Mouse (Mus musculus): Measurements from ENCODE around the gene Adgrg5. TPM values are rescaled to one million over a fixed set of nuclear protein-coding genes. Genes with fewer than 3 reads are reported as not detected.

Gene Adgrg5
- polyA plus RNA-seq, 1 experiment from 2014 or later = 1.4 TPM

DNA sequence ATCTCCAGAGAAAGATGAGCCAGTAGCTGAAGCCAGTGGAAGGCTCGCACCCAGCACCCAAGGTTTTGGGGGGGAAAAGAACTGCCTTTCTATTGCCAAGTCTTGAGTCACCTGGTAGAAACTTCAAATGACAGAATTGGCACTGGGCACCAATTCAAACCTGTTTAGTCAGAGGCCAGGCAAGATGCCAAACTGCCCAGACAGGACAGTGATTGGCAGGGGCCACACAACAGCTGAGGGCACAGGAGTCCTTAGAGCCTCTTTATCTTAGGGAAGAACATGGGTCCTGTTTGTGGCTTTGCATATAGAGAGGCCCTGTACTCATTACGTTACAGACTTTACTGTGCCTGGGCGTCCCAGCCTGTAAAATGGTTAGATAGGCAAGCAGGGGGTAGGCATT lies 44.1 kb downstream of the Adgrg5 start:
- ATAC-seq (replicated peaks; ENCODE audit: extremely low read depth, insufficient read depth, low FRiP score) = peak; percentile 30; the same call in 1 of the 2 replicates
- Histone ChIP-seq H3K4me2 (ENCODE audit: low read depth, low read length) (no peak overlapping the region), H3K9ac (ENCODE audit: low read length) (no peak overlapping the region), H3K9me3 (replicated peaks; ENCODE audit: control insufficient read depth, low read length) (no peaks in the 10 kb centered on the region), H3K36me3 (ENCODE audit: control insufficient read depth, insufficient read depth) (no peaks in the 10 kb centered on the region), H3K4me1 (ENCODE audit: control insufficient read depth, insufficient read depth, low read length) (peaks cover 5% of the 10 kb centered on the region; the same call in 1 of the 2 replicates), H3K4me3 (ENCODE audit: low read length) (no peak overlapping the region), H3K27me3 (ENCODE audit: control insufficient read depth, insufficient read depth, low read length) (no peaks in the 10 kb centered on the region), H3K27ac (ENCODE audit: low read length) (no peak overlapping the region)
- 55% methylated on average over 3 of the region's 3 CpGs for WGBS

GRCm38 (mm10) chr8:94973270-94973669 lies 49.8 kb downstream of the Adgrg5 start:
- H3K36me3 ChIP-seq (ENCODE audit: control insufficient read depth, insufficient read depth) = no peaks in the 10 kb centered on the region
- peaks cover 5% of the 10 kb centered on the region for H3K27me3 ChIP-seq (ENCODE audit: control insufficient read depth, insufficient read depth, low read length)
- no peak for ATAC-seq (replicated peaks; ENCODE audit: extremely low read depth, insufficient read depth, low FRiP score)
- no peak overlapping the region for H3K4me2 ChIP-seq (ENCODE audit: low read depth, low read length)
- no peak overlapping the region for H3K9ac ChIP-seq (ENCODE audit: low read length)
- H3K27ac ChIP-seq (ENCODE audit: low read length) = no peak overlapping the region
- no peaks in the 10 kb centered on the region for H3K9me3 ChIP-seq (replicated peaks; ENCODE audit: control insufficient read depth, low read length)
- peaks cover 7% of the 10 kb centered on the region for H3K4me1 ChIP-seq (ENCODE audit: control insufficient read depth, insufficient read depth, low read length)
- 85% methylated on average over 9 of the region's 9 CpGs for WGBS
- H3K4me3 ChIP-seq (ENCODE audit: low read length) = no peak overlapping the region

DNA sequence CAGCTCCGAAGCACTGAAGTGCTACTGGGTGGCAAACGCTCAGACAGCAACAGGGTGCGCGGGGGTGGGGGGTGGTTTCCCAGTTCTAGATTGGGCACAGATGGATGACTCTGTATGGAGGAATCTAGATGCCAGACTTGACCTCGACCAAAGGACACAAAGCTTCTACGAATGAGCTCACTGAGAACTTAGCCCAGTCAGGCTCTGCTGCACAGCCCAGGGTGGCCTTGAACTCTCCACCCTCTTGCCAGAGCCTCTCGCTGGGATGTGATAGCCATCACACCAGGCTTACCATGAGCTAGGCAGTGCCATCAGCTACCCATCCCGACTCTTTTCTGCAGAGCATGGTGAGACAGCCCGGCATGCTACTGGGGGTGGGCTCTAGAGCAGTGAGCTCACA lies 50.3 kb downstream of the Adgrg5 start:
- Histone ChIP-seq H3K9me3 (replicated peaks; ENCODE audit: control insufficient read depth, low read length) (no peaks in the 10 kb centered on the region), H3K4me2 (ENCODE audit: low read depth, low read length) (no peak overlapping the region), H3K27me3 (ENCODE audit: control insufficient read depth, insufficient read depth, low read length) (peaks cover 6% of the 10 kb centered on the region), H3K4me3 (ENCODE audit: low read length) (no peak overlapping the region), H3K9ac (ENCODE audit: low read length) (no peak overlapping the region), H3K36me3 (ENCODE audit: control insufficient read depth, insufficient read depth) (no peaks in the 10 kb centered on the region), H3K4me1 (ENCODE audit: control insufficient read depth, insufficient read depth, low read length) (peaks cover 7% of the 10 kb centered on the region), H3K27ac (ENCODE audit: low read length) (no peak overlapping the region)
- ATAC-seq (replicated peaks; ENCODE audit: extremely low read depth, insufficient read depth, low FRiP score) = no peak
- WGBS = 73% methylated on average over 9 of the region's 9 CpGs

DNA sequence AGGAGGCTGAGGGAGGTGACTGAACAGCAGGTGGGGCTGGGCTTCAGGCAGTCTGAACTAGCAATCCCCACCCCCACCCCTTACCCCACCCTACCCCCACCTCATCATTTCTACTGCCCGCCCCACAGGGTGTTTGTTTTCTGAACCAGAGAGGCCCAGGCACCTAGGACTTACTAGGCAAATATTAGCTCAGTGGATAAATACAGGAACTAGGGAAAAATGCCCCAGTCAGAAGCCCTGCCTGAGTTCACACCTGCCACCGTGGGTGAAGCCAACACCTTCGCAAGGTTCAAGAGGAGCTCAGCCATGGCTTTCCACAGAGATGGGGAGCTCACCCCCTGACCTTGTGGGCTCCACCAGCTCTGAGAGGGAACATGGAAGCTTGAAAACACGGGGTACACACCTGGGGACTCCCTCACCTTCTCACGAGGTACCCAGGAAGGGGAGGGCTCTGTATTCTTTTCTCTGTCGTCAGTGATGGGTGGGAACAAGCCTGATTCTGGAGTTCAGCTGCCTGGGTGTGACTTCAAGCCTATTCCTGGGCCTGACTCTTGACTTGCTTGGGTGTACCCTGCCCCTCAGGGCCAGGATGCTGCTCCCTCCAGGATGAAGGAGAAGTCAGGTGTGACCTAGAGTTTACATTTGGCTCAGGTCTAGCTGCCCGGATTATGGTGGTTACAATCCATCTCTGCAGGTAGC lies 51.1 kb downstream of the Adgrg5 start, which contains the start of gene Adgrg1:
TSS of gene Adgrg1 (plus strand) at position 285 of the 699 bp plus-strand sequence.
- H3K27me3 ChIP-seq (ENCODE audit: control insufficient read depth, insufficient read depth, low read length) = peaks cover 6% of the 10 kb centered on the region
- WGBS = 41% methylated on average over 7 of the region's 7 CpGs
- H3K27ac ChIP-seq (ENCODE audit: low read length) = no peak within 1 kb of the TSS
- H3K36me3 ChIP-seq (ENCODE audit: control insufficient read depth, insufficient read depth) = no peaks in the 10 kb centered on the region
- no peak within 1 kb of the TSS for H3K4me2 ChIP-seq (ENCODE audit: low read depth, low read length)
- H3K4me3 ChIP-seq (ENCODE audit: low read length) = no peak within 1 kb of the TSS
- H3K4me1 ChIP-seq (ENCODE audit: control insufficient read depth, insufficient read depth, low read length) = peaks cover 7% of the 10 kb centered on the region
- ATAC-seq (replicated peaks; ENCODE audit: extremely low read depth, insufficient read depth, low FRiP score) = no peak
- H3K9me3 ChIP-seq (replicated peaks; ENCODE audit: control insufficient read depth, low read length) = no peaks in the 10 kb centered on the region
- H3K9ac ChIP-seq (ENCODE audit: low read length) = no peak within 1 kb of the TSS

- no peaks in the 10 kb centered on the region for H3K36me3 ChIP-seq (ENCODE audit: control insufficient read depth, insufficient read depth)
- peak overlapping the region; percentile 43 for H3K4me3 ChIP-seq (ENCODE audit: low read length)
- peak overlapping the region; percentile 63 for H3K9ac ChIP-seq (ENCODE audit: low read length)
- no peaks in the 10 kb centered on the region for H3K9me3 ChIP-seq (replicated peaks; ENCODE audit: control insufficient read depth, low read length)
- H3K27ac ChIP-seq (ENCODE audit: low read length) = peak overlapping the region; percentile 59; the same call in 1 of the 2 replicates
- 16% methylated on average over 17 of the region's 17 CpGs for WGBS
- H3K27me3 ChIP-seq (ENCODE audit: control insufficient read depth, insufficient read depth, low read length) = peaks cover 6% of the 10 kb centered on the region
- peak; percentile 28; the same call in 1 of the 2 replicates for ATAC-seq (replicated peaks; ENCODE audit: extremely low read depth, insufficient read depth, low FRiP score)
- H3K4me1 ChIP-seq (ENCODE audit: control insufficient read depth, insufficient read depth, low read length) = peaks cover 15% of the 10 kb centered on the region
- peak overlapping the region; percentile 58 for H3K4me2 ChIP-seq (ENCODE audit: low read depth, low read length)
Measured at GRCm38 (mm10) chr8:94976651-94977417, 53.3 kb downstream of the Adgrg5 start.

- H3K9me3 ChIP-seq (replicated peaks; ENCODE audit: control insufficient read depth, low read length) = no peaks in the 10 kb centered on the region
- H3K36me3 ChIP-seq (ENCODE audit: control insufficient read depth, insufficient read depth) = no peaks in the 10 kb centered on the region
- H3K27ac ChIP-seq (ENCODE audit: low read length) = no peak overlapping the region
- peaks cover 20% of the 10 kb centered on the region for H3K4me1 ChIP-seq (ENCODE audit: control insufficient read depth, insufficient read depth, low read length)
- H3K27me3 ChIP-seq (ENCODE audit: control insufficient read depth, insufficient read depth, low read length) = peaks cover 6% of the 10 kb centered on the region
- WGBS = 44% methylated on average over 9 of the region's 9 CpGs
- H3K4me3 ChIP-seq (ENCODE audit: low read length) = peak overlapping the region; percentile 43
- peak overlapping the region; percentile 63 for H3K9ac ChIP-seq (ENCODE audit: low read length)
- ATAC-seq (replicated peaks; ENCODE audit: extremely low read depth, insufficient read depth, low FRiP score) = no peak
- peak overlapping the region; percentile 58 for H3K4me2 ChIP-seq (ENCODE audit: low read depth, low read length)
Measured at GRCm38 (mm10) chr8:94978131-94978530, 54.6 kb downstream of the Adgrg5 start.

- H3K9ac ChIP-seq (ENCODE audit: low read length) = peak overlapping the region; percentile 39; the same call in 1 of the 2 replicates
- H3K9me3 ChIP-seq (replicated peaks; ENCODE audit: control insufficient read depth, low read length) = no peaks in the 10 kb centered on the region
- H3K4me3 ChIP-seq (ENCODE audit: low read length) = peak overlapping the region; percentile 43
- H3K27me3 ChIP-seq (ENCODE audit: control insufficient read depth, insufficient read depth, low read length) = peaks cover 6% of the 10 kb centered on the region
- H3K27ac ChIP-seq (ENCODE audit: low read length) = no peak overlapping the region; the same call in 1 of the 2 replicates
- 64% methylated on average over 13 of the region's 13 CpGs for WGBS
- no peaks in the 10 kb centered on the region for H3K36me3 ChIP-seq (ENCODE audit: control insufficient read depth, insufficient read depth)
- ATAC-seq (replicated peaks; ENCODE audit: extremely low read depth, insufficient read depth, low FRiP score) = no peak
- peak overlapping the region; percentile 58 for H3K4me2 ChIP-seq (ENCODE audit: low read depth, low read length)
- peaks cover 27% of the 10 kb centered on the region for H3K4me1 ChIP-seq (ENCODE audit: control insufficient read depth, insufficient read depth, low read length)
Measured at GRCm38 (mm10) chr8:94978593-94979319, 55.3 kb downstream of the Adgrg5 start.

DNA sequence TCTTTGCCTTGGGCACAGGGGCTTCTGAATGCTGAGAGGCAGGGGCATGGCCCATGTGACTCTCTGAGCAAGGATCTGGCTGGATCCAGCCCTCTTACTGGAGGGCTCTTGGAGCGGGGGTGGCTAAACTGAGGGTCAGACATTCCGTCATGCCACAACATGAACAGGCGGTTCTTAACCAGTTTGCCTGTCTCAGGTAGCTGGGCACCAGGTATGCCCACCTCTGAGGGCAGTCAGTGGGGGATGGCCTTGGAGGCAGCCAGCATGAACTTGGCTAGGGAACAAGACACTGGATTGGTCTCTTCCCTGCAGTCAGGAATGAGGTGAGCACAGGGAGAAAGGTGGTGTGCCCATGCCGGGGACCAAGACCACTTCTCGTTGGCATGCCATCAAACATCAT lies 56.7 kb downstream of the Adgrg5 start:
- Histone ChIP-seq H3K36me3 (ENCODE audit: control insufficient read depth, insufficient read depth) (no peaks in the 10 kb centered on the region), H3K27ac (ENCODE audit: low read length) (no peak overlapping the region), H3K9me3 (replicated peaks; ENCODE audit: control insufficient read depth, low read length) (no peaks in the 10 kb centered on the region), H3K9ac (ENCODE audit: low read length) (no peak overlapping the region; the same call in 1 of the 2 replicates), H3K4me3 (ENCODE audit: low read length) (no peak overlapping the region), H3K27me3 (ENCODE audit: control insufficient read depth, insufficient read depth, low read length) (peaks cover 6% of the 10 kb centered on the region), H3K4me1 (ENCODE audit: control insufficient read depth, insufficient read depth, low read length) (peaks cover 33% of the 10 kb centered on the region), H3K4me2 (ENCODE audit: low read depth, low read length) (peak overlapping the region; percentile 5; the same call in 1 of the 2 replicates)
- no peak for ATAC-seq (replicated peaks; ENCODE audit: extremely low read depth, insufficient read depth, low FRiP score)
- WGBS = 76% methylated on average over 5 of the region's 5 CpGs

Data from heart, embryonic 16.5 days (tissue).